Mouse (Mus musculus): ENCODE data around the gene Kri1.
"Not testable (repeated sequence)": the region's sequence is repeated elsewhere in the genome, so short reads cannot be mapped to it uniquely, and the experiment has no call there.

Gene Kri1

GRCm38 (mm10) chr9:21273094-21273493, 14.7 kb downstream of the Kri1 start:
- no peak for DNase-seq

- DNase-seq = no peak
These were observed 15.4 kb downstream of the Kri1 start for GRCm38 (mm10) chr9:21272391-21272790.

- DNase-seq = not testable (repeated sequence)
These were observed 18.2 kb downstream of the Kri1 start for GRCm38 (mm10) chr9:21269590-21269989.

- DNase-seq = no peak
These were observed 19.5 kb downstream of the Kri1 start for GRCm38 (mm10) chr9:21268305-21268704.

GRCm38 (mm10) chr9:21266889-21267288, 20.9 kb downstream of the Kri1 start:
- DNase-seq = no peak

GRCm38 (mm10) chr9:21265611-21266010, 22.2 kb downstream of the Kri1 start:
- DNase-seq = no peak

- DNase-seq = peak; percentile 95
These were observed 22.7 kb downstream of the Kri1 start, which contains the start of gene Atg4d for GRCm38 (mm10) chr9:21265000-21265561. TSS of gene Atg4d (plus strand) at chr9:21265293.

GRCm38 (mm10) chr9:21264272-21264999, 23.3 kb downstream of the Kri1 start:
- no peak for DNase-seq

- no peak for DNase-seq
These were observed 25.9 kb downstream of the Kri1 start for GRCm38 (mm10) chr9:21261831-21262230.

- DNase-seq = no peak
These were observed 27.2 kb downstream of the Kri1 start for GRCm38 (mm10) chr9:21260491-21261040.

GRCm38 (mm10) chr9:21256349-21256748, 31.4 kb downstream of the Kri1 start:
- DNase-seq = not testable (repeated sequence)

- no peak for DNase-seq
These were observed 33.1 kb downstream of the Kri1 start for GRCm38 (mm10) chr9:21254690-21255089.

- no peak for DNase-seq
These were observed 36.5 kb downstream of the Kri1 start for GRCm38 (mm10) chr9:21251116-21251735.

GRCm38 (mm10) chr9:21250509-21250908, 37.3 kb downstream of the Kri1 start:
- no peak for DNase-seq

GRCm38 (mm10) chr9:21249629-21250508, 37.9 kb downstream of the Kri1 start:
- no peak for DNase-seq

GRCm38 (mm10) chr9:21248326-21248725, 39.4 kb downstream of the Kri1 start, which contains the start of gene S1pr5:
TSS of gene S1pr5 (minus strand) at chr9:21248443.
- DNase-seq = no peak

GRCm38 (mm10) chr9:21246342-21246741, 41.4 kb downstream of the Kri1 start:
- DNase-seq = no peak

GRCm38 (mm10) chr9:21245113-21245487, 42.7 kb downstream of the Kri1 start:
- DNase-seq = no peak

- DNase-seq = peak; percentile 45
These were observed 43.2 kb downstream of the Kri1 start for GRCm38 (mm10) chr9:21244428-21245112.

- no peak for DNase-seq
These were observed 43.8 kb downstream of the Kri1 start for GRCm38 (mm10) chr9:21243826-21244427.

- peak; percentile 83 for DNase-seq
These were observed 46.4 kb downstream of the Kri1 start for GRCm38 (mm10) chr9:21241343-21241742.

GRCm38 (mm10) chr9:21239465-21239848, 48.3 kb downstream of the Kri1 start:
- DNase-seq = no peak

Measured in right cerebral cortex, postnatal 4 days (tissue).